Comparison of ENCODE assay signal across 23 mouse cellular contexts in the genomic region with DNA sequence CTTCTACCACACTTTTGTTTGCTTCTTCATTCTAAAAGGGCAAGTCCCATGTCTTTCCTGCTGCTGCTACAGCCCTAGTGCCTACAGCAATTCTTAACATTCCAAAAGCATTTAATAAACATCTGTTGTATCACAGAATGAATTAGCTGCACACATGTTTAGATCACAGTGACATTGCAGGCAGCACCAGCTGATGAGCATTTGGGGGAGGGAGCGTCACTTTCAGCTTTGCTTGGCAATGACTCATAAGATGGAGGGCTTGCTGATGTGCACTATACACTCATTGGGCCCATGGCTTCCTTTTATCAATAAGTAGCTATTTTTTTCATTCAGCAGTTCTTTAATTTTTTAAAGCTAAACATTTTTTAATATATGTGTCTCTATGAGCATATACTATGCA. TPM values are rescaled to one million over a fixed set of nuclear protein-coding genes. Genes with fewer than 3 reads are reported as not detected.
DNase-seq lines count a peak whose midpoint lies in the region; ATAC-seq and TF ChIP-seq lines count a peak whose summit lies in the region.
"Had no signal": no experiment of that assay in that cellular context is flagged by ENCODE, and none has a peak within 500 bp of the region (broad histone marks: within the 10 kb centered on the region; RNA-seq: fewer than 3 reads in every experiment).

No protein-coding gene starts in this region.

- H3K4me2 ChIP-seq in kidney, postnatal 0 days (ENCODE audit: low read length) = no peak overlapping the region
- H3K4me2 ChIP-seq in midbrain, embryonic 11.5 days = no peak overlapping the region
- H3K4me2 ChIP-seq in midbrain, postnatal 0 days (ENCODE audit: low read depth, low read length, poor library complexity, severe bottlenecking) = no peak overlapping the region
- H3K4me2 ChIP-seq: heart, embryonic 11.5 days; hindbrain, embryonic 15.5 days; liver, embryonic 11.5 days had no signal

- intact Hi-C loops in left cerebral cortex, postnatal 25 days (cut with DNase I) = no loop called here

- H3K27ac ChIP-seq in kidney, postnatal 0 days = no peak overlapping the region
- no peak overlapping the region for H3K27ac ChIP-seq in midbrain, embryonic 11.5 days (ENCODE audit: low read depth, low read length)
- H3K27ac ChIP-seq in midbrain, postnatal 0 days (ENCODE audit: low read depth, low read length) = no peak overlapping the region
- peak overlapping the region; percentile 19; the same call in 1 of the 2 replicates for H3K27ac ChIP-seq in bone marrow macrophage, adult 2 months (ENCODE audit: insufficient read depth, low read depth, low read length)
- H3K27ac ChIP-seq: hindbrain, embryonic 15.5 days had no signal

- H3K9me3 ChIP-seq in kidney, postnatal 0 days (replicated peaks; ENCODE audit: low read length) = no peaks in the 10 kb centered on the region
- no peaks in the 10 kb centered on the region for H3K9me3 ChIP-seq in midbrain, embryonic 11.5 days (ENCODE audit: control insufficient read depth, low read length)
- no peaks in the 10 kb centered on the region for H3K9me3 ChIP-seq in midbrain, postnatal 0 days (ENCODE audit: low read length)
- H3K9me3 ChIP-seq: hindbrain, embryonic 15.5 days had no signal

- TF ChIP-seq POLR2A in bone marrow macrophage, adult 2 months (IDR thresholded peaks at IDR 0.05; ENCODE audit: borderline replicate concordance, low read depth, low read length) = no peak

- H3K27me3 ChIP-seq in kidney, postnatal 0 days (ENCODE audit: insufficient read depth, low read length) = no peaks in the 10 kb centered on the region
- H3K27me3 ChIP-seq in midbrain, embryonic 11.5 days (ENCODE audit: control insufficient read depth, insufficient read depth, low read length) = no peaks in the 10 kb centered on the region
- no peaks in the 10 kb centered on the region for H3K27me3 ChIP-seq in midbrain, postnatal 0 days (ENCODE audit: insufficient read depth, low read length)
- H3K27me3 ChIP-seq: CH12.LX; hindbrain, embryonic 15.5 days; Patski had no signal

- peak; percentile 43 for DNase-seq in kidney, postnatal 0 days (ENCODE audit: low spot score)
- DNase-seq in kidney, postnatal 14 days = no peak
- peak; percentile 4 for DNase-seq in midbrain, embryonic 11.5 days (ENCODE audit: low spot score, missing footprints)
- no peak for DNase-seq in midbrain, postnatal 0 days (ENCODE audit: low spot score)
- no peak for DNase-seq in left cerebral cortex, postnatal 25 days (ENCODE audit: low spot score in 2 of 2)
- DNase-seq in layer of hippocampus, adult 18-20 months (ENCODE audit: low spot score in 2 of 2) = no peak
- DNase-seq: cerebellum, postnatal 10 days; embryo, embryonic 11 days; gastrocnemius, postnatal 36 days; kidney, adult 11 months; kidney, postnatal 36 days; lung, postnatal 14 days; midbrain, embryonic 14.5 days; right cerebral cortex, adult 18-20 months; thymus, adult 18-20 months had no signal

- H3K4me3 ChIP-seq in kidney, postnatal 0 days (replicated peaks; ENCODE audit: low read depth, low read length) = no peak overlapping the region
- H3K4me3 ChIP-seq in midbrain, embryonic 11.5 days (ENCODE audit: low read depth, low read length) = no peak overlapping the region
- no peak overlapping the region for H3K4me3 ChIP-seq in midbrain, postnatal 0 days (ENCODE audit: low read depth, low read length)
- no peak overlapping the region for H3K4me3 ChIP-seq in bone marrow macrophage, adult 2 months (ENCODE audit: insufficient read depth, low read length)
- H3K4me3 ChIP-seq: hindbrain, embryonic 15.5 days had no signal

- no peaks in the 10 kb centered on the region for H3K4me1 ChIP-seq in kidney, postnatal 0 days (replicated peaks; ENCODE audit: insufficient read depth, low read length)
- no peaks in the 10 kb centered on the region for H3K4me1 ChIP-seq in midbrain, embryonic 11.5 days (ENCODE audit: control insufficient read depth, insufficient read depth, low read length)
- no peaks in the 10 kb centered on the region for H3K4me1 ChIP-seq in midbrain, postnatal 0 days (ENCODE audit: insufficient read depth, low read length)
- H3K4me1 ChIP-seq in bone marrow macrophage, adult 2 months (ENCODE audit: control insufficient read depth, insufficient read depth, low read length) = peaks cover 27% of the 10 kb centered on the region
- H3K4me1 ChIP-seq: hindbrain, embryonic 15.5 days had no signal

- ATAC-seq in kidney, postnatal 0 days (replicated peaks; ENCODE audit: low FRiP score, low read depth) = no peak
- ATAC-seq in midbrain, embryonic 11.5 days (ENCODE audit: low FRiP score) = no peak
- ATAC-seq in midbrain, postnatal 0 days (ENCODE audit: low FRiP score) = no peak
- ATAC-seq: activated CD4-positive, CD25-positive, alpha-beta regulatory T cell, adult 4 months; forebrain, embryonic 14.5 days; Patski had no signal

- no peak for TF ChIP-seq CTCF in kidney, postnatal 0 days (IDR thresholded peaks at IDR 0.05; ENCODE audit: low read depth)
- no peak for TF ChIP-seq CTCF in midbrain, postnatal 0 days (IDR thresholded peaks at IDR 0.05)
- no peak for TF ChIP-seq CTCF in bone marrow macrophage, adult 2 months (IDR thresholded peaks at IDR 0.05; ENCODE audit: low read depth, low read length)

- H3K9ac ChIP-seq in kidney, postnatal 0 days (ENCODE audit: low read depth, low read length) = no peak overlapping the region
- no peak overlapping the region for H3K9ac ChIP-seq in midbrain, embryonic 11.5 days (ENCODE audit: low read length)
- H3K9ac ChIP-seq in midbrain, postnatal 0 days (replicated peaks; ENCODE audit: low read length, poor library complexity, severe bottlenecking) = no peak overlapping the region
- H3K9ac ChIP-seq: hindbrain, embryonic 15.5 days had no signal

- WGBS in kidney, postnatal 0 days = 82% methylated on average over 1 of the region's 1 CpGs
- 89% methylated on average over 1 of the region's 1 CpGs for WGBS in midbrain, embryonic 11.5 days
- WGBS in midbrain, postnatal 0 days = 90% methylated on average over 1 of the region's 1 CpGs

- peaks cover 3% of the 10 kb centered on the region; the same call in 1 of the 2 replicates for H3K36me3 ChIP-seq in kidney, postnatal 0 days (ENCODE audit: insufficient read depth, low read length)
- no peaks in the 10 kb centered on the region for H3K36me3 ChIP-seq in midbrain, embryonic 11.5 days (ENCODE audit: control insufficient read depth, insufficient read depth, low read length)
- peaks cover 16% of the 10 kb centered on the region for H3K36me3 ChIP-seq in midbrain, postnatal 0 days (ENCODE audit: insufficient read depth, low read length)

RNA-seq across cellular contexts. Expression of a gene that starts 30.4 kb away (rescaled TPM):
- 38.1 and 41.9 TPM in 2 replicates for polyA plus RNA-seq in kidney, postnatal 0 days (2015; fragmentation: Nextera tagmentation; extraction: Ambion mirVana)
- 24.7 and 29.5 TPM in 2 replicates for polyA plus RNA-seq in midbrain, embryonic 11.5 days (2014; fragmentation: Nextera tagmentation; extraction: Ambion mirVana)
- 29.5 and 35.3 TPM in 2 replicates for total RNA-seq in midbrain, postnatal 0 days (2014; rRNA removed)
- polyA plus RNA-seq in midbrain, postnatal 0 days (2015; fragmentation: Nextera tagmentation; extraction: Ambion mirVana) = 60.6 and 61.1 TPM in 2 replicates
- 18.6 and 22.9 TPM in 2 replicates for polyA plus RNA-seq in bone marrow macrophage, adult 2 months (2012; ENCODE audit: insufficient read depth, insufficient read length, missing spikeins)
- total RNA-seq in left cerebral cortex, postnatal 25 days (2021) = 10 to 100 TPM; 41.8 to 47.1 TPM
- total RNA-seq in layer of hippocampus, adult 18-20 months (2021) = 10 to 100 TPM; 43.7 to 45.6 TPM

RNA-seq across cellular contexts. Expression of a gene that starts 32.1 kb away (rescaled TPM):
- polyA plus RNA-seq in kidney, postnatal 0 days (2015; fragmentation: Nextera tagmentation; extraction: Ambion mirVana) = 41.5 and 42.5 TPM in 2 replicates
- polyA plus RNA-seq in midbrain, embryonic 11.5 days (2014; fragmentation: Nextera tagmentation; extraction: Ambion mirVana) = 62.9 and 70.7 TPM in 2 replicates
- total RNA-seq in midbrain, postnatal 0 days (2014; rRNA removed) = 52.5 and 62.7 TPM in 2 replicates
- polyA plus RNA-seq in midbrain, postnatal 0 days (2015; fragmentation: Nextera tagmentation; extraction: Ambion mirVana) = 37.3 and 41.2 TPM in 2 replicates
- polyA plus RNA-seq in bone marrow macrophage, adult 2 months (2012; ENCODE audit: insufficient read depth, insufficient read length, missing spikeins) = 298 and 305 TPM in 2 replicates
- total RNA-seq in left cerebral cortex, postnatal 25 days (2021) = 10 to 100 TPM; 71.6 to 84.8 TPM
- total RNA-seq in layer of hippocampus, adult 18-20 months (2021) = 10 to 100 TPM; 40.5 to 42.5 TPM

Comparison
In these comparisons a context has a peak if more than half of its experiments do, and no peak if none do; other contexts are left out.
1. DNase-seq: peak in kidney, postnatal 0 days (single experiment) and midbrain, embryonic 11.5 days (single experiment); none in kidney, postnatal 14 days (single experiment), midbrain, postnatal 0 days (single experiment), left cerebral cortex, postnatal 25 days (0 of 2) and layer of hippocampus, adult 18-20 months (0 of 2).